Mouse (Mus musculus) G1E (cell line): ENCODE results near the gene Arsa.

Experiments
- CTCF ChIP-seq: IDR thresholded peaks from 2 replicates; pipeline ENCODE4 v1.5.1; 2012; ENCODE audit warnings: low read depth, low read length, inconsistent platforms, mixed read lengths
- GATA1 ChIP-seq: IDR thresholded peaks from 2 replicates; pipeline ENCODE4 v1.6.1; 2012; ENCODE audit warnings: borderline replicate concordance, low read length, inconsistent platforms, mixed read lengths
- GATA2 ChIP-seq: IDR thresholded peaks from 2 replicates; pipeline ENCODE4 v1.6.1; 2012; ENCODE audit warnings: low read depth, low read length, inconsistent platforms, borderline replicate concordance
- TAL1 ChIP-seq: conservative IDR thresholded peaks from 2 replicates; pipeline ENCODE4 v1.6.1; 2012; ENCODE audit warnings: low read depth, low read length, inconsistent platforms, mixed read lengths

DNA sequence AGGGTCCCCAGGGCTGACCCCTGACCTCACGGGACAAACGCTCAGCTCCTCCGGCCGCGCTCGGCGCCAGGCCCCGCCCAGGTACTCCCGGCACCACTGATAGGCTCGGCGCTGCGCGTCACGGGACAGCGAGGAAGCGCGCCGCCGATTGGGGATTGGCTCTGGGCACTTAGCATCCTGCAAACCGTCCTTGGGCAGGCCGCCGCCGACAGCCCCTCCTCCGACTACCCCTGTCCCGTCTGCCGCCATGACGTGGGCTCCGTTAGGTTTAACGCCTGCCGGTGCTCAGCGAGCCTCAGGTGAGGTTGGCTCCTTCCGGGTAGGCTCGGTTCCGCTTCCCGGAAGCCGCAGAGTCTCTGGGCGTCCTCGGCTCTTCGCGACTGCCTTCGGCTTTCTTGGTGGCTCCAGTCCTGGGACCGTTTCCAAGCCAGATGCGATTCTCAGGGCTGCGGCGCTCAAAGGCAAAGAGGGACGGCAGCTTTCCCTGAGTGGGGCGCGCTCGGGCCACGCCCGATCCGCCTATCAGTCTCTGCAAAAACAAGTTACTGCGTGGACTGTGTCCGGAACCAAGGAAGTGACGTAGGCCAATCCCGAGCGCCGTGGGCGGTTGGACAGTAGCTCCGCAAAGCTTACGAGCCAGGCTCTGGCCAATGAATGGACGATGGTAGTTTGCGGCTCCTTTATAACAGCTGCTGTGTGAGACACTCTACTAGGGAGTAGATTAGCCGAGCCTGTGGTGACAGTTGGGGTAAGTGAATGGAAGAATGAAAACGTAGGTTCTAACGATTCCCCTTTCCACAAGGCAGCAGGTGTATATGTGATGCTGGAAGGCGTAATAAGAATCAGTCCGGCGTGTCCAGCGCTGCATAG lies 47.6 kb downstream of the Arsa start, which contains the start of the genes C730034F03Rik, Gm44502 and Chkb:
- no peak for TF ChIP-seq CTCF
- TF ChIP-seq TAL1: no peak
- no peak for TF ChIP-seq GATA1
- TF ChIP-seq GATA2: no peak
